Mouse (Mus musculus): ENCODE measurements around the gene Rnf157. TPM values are rescaled to one million over a fixed set of nuclear protein-coding genes. Genes with fewer than 3 reads are reported as not detected.
A peak's percentile ranks its signal among the peaks of the same experiment; 100 is the strongest.

The Rnf157 gene
- total and polyA plus RNA-seq, 2 experiments from 2014 or later = 56.7 to 105 TPM

DNA sequence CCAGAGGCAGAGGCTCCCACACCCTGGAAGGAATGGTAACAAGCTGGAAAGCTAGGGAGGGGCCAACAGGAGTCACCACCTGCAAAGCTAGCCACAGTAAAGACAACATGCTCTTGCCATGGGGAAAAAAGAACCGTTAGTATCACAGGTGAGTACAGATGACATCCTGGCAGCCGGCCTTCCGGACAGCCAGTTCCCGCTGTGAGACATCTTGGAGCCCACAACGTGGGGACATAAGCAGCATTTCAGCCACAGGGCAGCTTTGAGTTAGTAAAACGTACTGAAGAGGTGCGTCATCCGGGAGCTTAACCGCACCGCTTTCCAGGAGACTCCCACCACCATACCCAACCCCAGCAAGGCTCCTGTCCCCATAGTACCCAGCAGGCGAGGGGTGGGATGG lies 114.6 kb downstream of the Rnf157 start:
- Histone ChIP-seq H3K4me2 (ENCODE audit: low read depth) (no peak overlapping the region), H3K27me3 (ENCODE audit: insufficient read depth, low read length) (no peaks in the 10 kb centered on the region), H3K4me3 (ENCODE audit: low read depth, low read length) (no peak overlapping the region), H3K9ac (no peak overlapping the region), H3K4me1 (ENCODE audit: insufficient read depth) (no peaks in the 10 kb centered on the region), H3K36me3 (ENCODE audit: insufficient read depth) (peaks cover 85% of the 10 kb centered on the region), H3K9me3 (ENCODE audit: low read length) (no peaks in the 10 kb centered on the region), H3K27ac (ENCODE audit: low read depth, low read length) (no peak overlapping the region)
- ATAC-seq = no peak
- WGBS = 89% methylated on average over 11 of the region's 11 CpGs
- no peak for DNase-seq
- TF ChIP-seq CTCF (IDR thresholded peaks at IDR 0.05; ENCODE audit: low read depth) = no peak

DNA sequence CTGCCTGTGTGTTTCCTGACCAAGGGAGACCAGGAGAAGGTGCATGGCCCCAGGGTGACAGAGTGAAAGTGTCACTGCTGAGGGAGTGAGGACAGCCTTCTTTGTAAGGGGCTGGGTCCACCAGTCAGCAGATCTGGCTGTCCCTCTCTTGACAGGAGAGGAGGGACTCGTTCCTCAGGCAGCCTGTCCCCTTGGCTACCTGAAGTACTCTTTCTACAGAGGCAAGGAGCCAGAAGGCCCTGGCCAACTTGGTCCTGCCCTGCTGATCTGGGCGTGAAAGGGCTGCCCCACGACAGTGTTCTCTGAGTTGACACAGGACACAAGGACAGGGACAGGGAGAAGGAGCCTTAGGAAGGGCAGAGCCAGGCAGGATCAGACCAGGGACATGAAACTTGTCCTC lies 115.8 kb downstream of the Rnf157 start:
- H3K4me2 ChIP-seq (ENCODE audit: low read depth) = no peak overlapping the region
- peaks cover 82% of the 10 kb centered on the region for H3K36me3 ChIP-seq (ENCODE audit: insufficient read depth)
- ATAC-seq = no peak
- H3K27ac ChIP-seq (ENCODE audit: low read depth, low read length) = no peak overlapping the region
- no peaks in the 10 kb centered on the region for H3K9me3 ChIP-seq (ENCODE audit: low read length)
- H3K27me3 ChIP-seq (ENCODE audit: insufficient read depth, low read length) = no peaks in the 10 kb centered on the region
- no peak for DNase-seq
- H3K4me1 ChIP-seq (ENCODE audit: insufficient read depth) = no peaks in the 10 kb centered on the region
- WGBS = 84% methylated on average over 3 of the region's 3 CpGs
- no peak for TF ChIP-seq CTCF (IDR thresholded peaks at IDR 0.05; ENCODE audit: low read depth)
- H3K4me3 ChIP-seq (ENCODE audit: low read depth, low read length) = no peak overlapping the region
- H3K9ac ChIP-seq = no peak overlapping the region

DNA sequence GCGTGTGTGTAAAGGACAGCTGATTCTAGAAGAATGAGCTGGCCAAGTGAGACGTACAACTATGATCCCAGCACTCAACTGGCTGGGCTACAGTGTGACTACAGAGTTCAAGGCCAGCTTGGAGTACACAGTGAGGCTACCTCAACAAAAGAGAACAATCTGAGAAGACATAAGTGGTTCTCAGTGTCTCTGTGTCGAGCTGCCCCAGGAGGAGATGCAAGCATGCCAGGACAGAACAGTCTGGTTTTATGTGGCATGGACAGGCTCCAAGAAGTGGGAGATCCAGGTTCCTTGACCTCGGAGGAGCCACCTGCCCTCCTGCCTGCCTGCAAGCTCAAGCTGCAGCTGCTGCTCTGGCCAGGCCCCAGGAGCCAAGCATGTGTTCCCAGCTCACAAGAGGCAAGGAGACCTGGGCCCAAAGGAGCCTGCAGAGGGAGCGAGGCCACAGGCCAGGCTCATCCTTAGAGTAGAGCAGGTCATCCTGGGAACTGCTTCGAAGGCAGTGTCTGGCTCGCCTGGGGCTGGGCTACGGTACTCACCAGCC lies 116.6 kb downstream of the Rnf157 start:
- 82% methylated on average over 8 of the region's 8 CpGs for WGBS
- Histone ChIP-seq H3K4me3 (ENCODE audit: low read depth, low read length) (no peak overlapping the region), H3K9ac (no peak overlapping the region), H3K4me2 (ENCODE audit: low read depth) (no peak overlapping the region), H3K4me1 (ENCODE audit: insufficient read depth) (no peaks in the 10 kb centered on the region), H3K27me3 (ENCODE audit: insufficient read depth, low read length) (no peaks in the 10 kb centered on the region), H3K27ac (ENCODE audit: low read depth, low read length) (no peak overlapping the region), H3K36me3 (ENCODE audit: insufficient read depth) (peaks cover 83% of the 10 kb centered on the region), H3K9me3 (ENCODE audit: low read length) (no peaks in the 10 kb centered on the region)
- ATAC-seq = no peak
- no peak for TF ChIP-seq CTCF (IDR thresholded peaks at IDR 0.05; ENCODE audit: low read depth)
- DNase-seq = no peak

DNA sequence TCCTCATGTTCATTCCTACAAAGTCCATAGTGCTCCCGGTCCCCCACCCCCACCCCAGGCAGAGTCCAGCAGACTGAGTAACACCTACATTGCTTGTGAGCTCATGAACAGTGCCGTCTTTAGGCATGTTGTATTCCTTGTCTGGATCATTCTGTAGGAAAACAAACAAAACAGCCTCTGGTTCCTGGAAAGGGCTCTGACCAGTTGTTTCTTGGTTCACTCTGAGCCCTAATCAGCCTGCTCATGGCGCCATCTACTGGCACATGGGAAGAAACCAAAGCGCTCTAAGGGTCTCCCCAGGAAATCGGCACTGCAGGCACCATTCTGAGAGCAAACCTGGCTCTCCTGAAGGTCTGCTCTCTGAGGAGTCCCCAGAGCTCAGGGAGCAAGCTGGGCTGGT lies 118.5 kb downstream of the Rnf157 start:
- DNase-seq = peak; percentile 77
- Histone ChIP-seq H3K9me3 (ENCODE audit: low read length) (no peaks in the 10 kb centered on the region), H3K4me1 (ENCODE audit: insufficient read depth) (no peaks in the 10 kb centered on the region), H3K9ac (no peak overlapping the region), H3K36me3 (ENCODE audit: insufficient read depth) (peaks cover 83% of the 10 kb centered on the region), H3K4me3 (ENCODE audit: low read depth, low read length) (no peak overlapping the region), H3K27ac (ENCODE audit: low read depth, low read length) (no peak overlapping the region), H3K4me2 (ENCODE audit: low read depth) (no peak overlapping the region), H3K27me3 (ENCODE audit: insufficient read depth, low read length) (no peaks in the 10 kb centered on the region)
- peak; percentile 78 for TF ChIP-seq CTCF (IDR thresholded peaks at IDR 0.05; ENCODE audit: low read depth)
- WGBS = 30% methylated on average over 5 of the region's 5 CpGs
- peak; percentile 76 for ATAC-seq

DNA sequence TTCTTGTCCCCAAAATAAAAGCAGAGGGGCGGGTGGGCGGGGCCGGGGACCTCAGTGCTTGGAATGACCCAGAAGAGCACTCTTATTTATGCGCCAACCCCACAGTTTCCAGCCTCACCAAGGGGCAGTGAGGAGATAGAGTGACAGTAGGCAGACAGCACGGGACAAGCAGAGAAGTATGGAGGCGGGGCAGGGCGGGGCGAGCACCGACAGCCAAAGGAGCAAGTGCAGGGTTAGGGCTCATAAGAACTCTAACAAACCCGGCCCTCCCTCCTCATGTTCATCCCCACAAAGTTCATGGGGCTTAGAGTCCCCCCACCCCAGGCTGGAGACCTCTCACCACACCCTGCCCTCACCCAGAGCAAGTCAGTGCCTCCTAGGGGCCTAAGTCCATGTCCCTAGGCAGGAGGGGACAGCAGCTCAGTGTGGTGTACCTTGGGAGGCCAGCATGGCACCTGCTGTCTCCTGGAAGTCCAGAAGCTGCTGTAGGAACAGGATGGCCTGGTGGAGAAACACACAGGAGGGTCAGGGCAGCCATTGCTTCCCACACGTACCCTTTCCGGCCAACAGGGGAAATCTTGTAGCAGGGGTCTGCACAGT lies 119.2 kb downstream of the Rnf157 start:
- no peak overlapping the region for H3K4me3 ChIP-seq (ENCODE audit: low read depth, low read length)
- ATAC-seq = no peak
- H3K36me3 ChIP-seq (ENCODE audit: insufficient read depth) = peaks cover 84% of the 10 kb centered on the region
- no peaks in the 10 kb centered on the region for H3K9me3 ChIP-seq (ENCODE audit: low read length)
- no peaks in the 10 kb centered on the region for H3K27me3 ChIP-seq (ENCODE audit: insufficient read depth, low read length)
- H3K4me2 ChIP-seq (ENCODE audit: low read depth) = no peak overlapping the region
- H3K27ac ChIP-seq (ENCODE audit: low read depth, low read length) = no peak overlapping the region
- no peak overlapping the region for H3K9ac ChIP-seq
- TF ChIP-seq CTCF (IDR thresholded peaks at IDR 0.05; ENCODE audit: low read depth) = no peak
- H3K4me1 ChIP-seq (ENCODE audit: insufficient read depth) = no peaks in the 10 kb centered on the region
- WGBS = 90% methylated on average over 12 of the region's 12 CpGs
- DNase-seq = no peak

DNA sequence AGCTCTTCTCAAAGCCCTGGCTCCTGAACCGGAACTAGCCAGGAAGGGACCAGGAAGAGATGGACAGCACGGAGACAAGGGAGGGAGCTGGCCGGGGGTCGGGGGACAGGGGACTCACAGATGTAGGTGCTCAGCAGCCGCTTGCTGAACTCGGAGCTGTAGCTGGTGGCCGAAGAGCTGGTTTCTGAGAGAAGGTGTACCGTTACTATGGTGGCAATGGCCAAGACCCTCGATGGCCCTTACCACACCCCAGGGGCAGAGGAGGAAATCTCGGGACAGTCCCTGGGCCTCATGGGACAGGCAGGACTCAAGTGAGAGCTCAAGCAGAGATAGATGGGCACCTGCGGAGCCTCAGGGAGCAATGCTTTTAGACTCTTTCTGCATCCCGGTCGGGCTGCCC lies 120.4 kb downstream of the Rnf157 start:
- 95% methylated on average over 13 of the region's 13 CpGs for WGBS
- Histone ChIP-seq H3K27me3 (ENCODE audit: insufficient read depth, low read length) (no peaks in the 10 kb centered on the region), H3K4me3 (ENCODE audit: low read depth, low read length) (no peak overlapping the region), H3K9me3 (ENCODE audit: low read length) (no peaks in the 10 kb centered on the region), H3K9ac (no peak overlapping the region), H3K36me3 (ENCODE audit: insufficient read depth) (peaks cover 90% of the 10 kb centered on the region), H3K4me2 (ENCODE audit: low read depth) (no peak overlapping the region), H3K4me1 (ENCODE audit: insufficient read depth) (no peaks in the 10 kb centered on the region), H3K27ac (ENCODE audit: low read depth, low read length) (no peak overlapping the region)
- DNase-seq (no peak), ATAC-seq (no peak)
- TF ChIP-seq CTCF (IDR thresholded peaks at IDR 0.05; ENCODE audit: low read depth) = no peak

DNA sequence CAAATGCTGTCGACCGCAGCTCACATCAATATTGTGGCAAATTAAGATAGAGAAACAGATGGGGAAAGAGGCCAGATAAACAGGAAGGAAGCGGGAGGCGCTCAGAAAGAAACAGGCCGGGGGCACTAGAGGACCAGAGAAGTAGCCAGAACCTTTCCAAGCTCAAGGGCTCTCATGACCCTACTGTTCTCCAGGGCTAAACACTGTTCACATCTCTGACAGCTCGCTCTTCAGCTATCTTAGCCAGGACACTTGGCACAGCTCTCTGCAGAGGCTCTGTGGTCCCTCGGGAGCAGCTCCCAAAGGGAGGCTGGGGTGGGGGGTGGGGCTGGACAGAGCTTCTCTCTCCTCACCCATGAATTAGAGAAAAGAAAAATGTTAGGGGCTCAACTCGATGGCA lies 122.3 kb downstream of the Rnf157 start:
- no peak overlapping the region for H3K4me3 ChIP-seq (ENCODE audit: low read depth, low read length)
- 71% methylated on average over 8 of the region's 8 CpGs for WGBS

More for the DNA sequence above, 122.3 kb downstream of the Rnf157 start:
- Histone ChIP-seq H3K4me2 (ENCODE audit: low read depth) (no peak overlapping the region), H3K36me3 (ENCODE audit: insufficient read depth) (peaks cover 73% of the 10 kb centered on the region), H3K27ac (ENCODE audit: low read depth, low read length) (no peak overlapping the region), H3K9ac (no peak overlapping the region), H3K9me3 (ENCODE audit: low read length) (no peaks in the 10 kb centered on the region), H3K4me1 (ENCODE audit: insufficient read depth) (no peaks in the 10 kb centered on the region), H3K27me3 (ENCODE audit: insufficient read depth, low read length) (no peaks in the 10 kb centered on the region)
- no peak for TF ChIP-seq CTCF (IDR thresholded peaks at IDR 0.05; ENCODE audit: low read depth)
- DNase-seq = no peak
- ATAC-seq = no peak
